Mouse (Mus musculus): ENCODE results near the gene Nkx1-2. TPM values are rescaled to one million over a fixed set of nuclear protein-coding genes. Genes with fewer than 3 reads are reported as not detected.

The Nkx1-2 gene
- polyA plus RNA-seq, 1 experiment from 2014 or later: 1.4 TPM

DNA sequence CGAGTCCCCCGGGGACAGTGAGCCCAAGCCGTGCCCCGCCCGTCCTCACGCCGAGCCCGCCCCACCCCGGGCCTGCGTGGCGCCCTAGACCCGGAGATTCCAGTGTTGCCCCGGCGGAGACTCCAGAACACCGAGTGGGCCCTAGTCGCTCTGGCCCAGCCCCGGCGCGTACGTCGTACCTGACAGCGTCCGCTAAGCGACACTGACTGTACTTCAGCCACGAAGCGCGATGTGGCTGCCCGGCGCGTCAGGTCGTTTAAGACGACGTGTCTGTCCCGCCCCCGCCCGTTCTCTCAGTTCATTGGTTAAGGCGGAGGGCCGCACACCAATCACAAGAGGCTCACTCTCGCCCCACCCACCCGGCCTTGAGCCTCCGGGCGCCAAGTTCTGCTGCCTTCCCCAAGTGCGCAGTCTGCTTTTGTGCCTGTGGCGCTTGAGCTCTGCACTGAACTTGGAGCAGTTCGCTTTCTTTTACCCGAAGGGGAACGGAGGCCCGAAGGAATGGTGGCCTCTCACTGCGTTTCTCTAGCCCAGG is 23.3 kb downstream of the Nkx1-2 start, which contains the start of gene Oat:
Gene Oat, minus strand, starts transcription at position 283 of the 535 bp plus-strand sequence.
- H3K9ac ChIP-seq: peak within 1 kb of the TSS; percentile 68
- peak within 1 kb of the TSS; percentile 76 for H3K27ac ChIP-seq
- ATAC-seq (ENCODE audit: low FRiP score, low read depth): peak; percentile 98
- under 1% methylated on average over 49 of the region's 49 CpGs for WGBS
- H3K4me1 ChIP-seq: peaks cover 4% of the 10 kb centered on the region; the same call in 1 of the 2 replicates
- peak within 1 kb of the TSS; percentile 74 for H3K4me2 ChIP-seq (replicated peaks)
- no peaks in the 10 kb centered on the region for H3K9me3 ChIP-seq
- peak within 1 kb of the TSS; percentile 66 for H3K4me3 ChIP-seq
- H3K36me3 ChIP-seq: no peaks in the 10 kb centered on the region
- H3K27me3 ChIP-seq (replicated peaks): 0 out of 2 replicates have a peak, but pooled peaks cover 4% of the 10 kb centered on the region

DNA sequence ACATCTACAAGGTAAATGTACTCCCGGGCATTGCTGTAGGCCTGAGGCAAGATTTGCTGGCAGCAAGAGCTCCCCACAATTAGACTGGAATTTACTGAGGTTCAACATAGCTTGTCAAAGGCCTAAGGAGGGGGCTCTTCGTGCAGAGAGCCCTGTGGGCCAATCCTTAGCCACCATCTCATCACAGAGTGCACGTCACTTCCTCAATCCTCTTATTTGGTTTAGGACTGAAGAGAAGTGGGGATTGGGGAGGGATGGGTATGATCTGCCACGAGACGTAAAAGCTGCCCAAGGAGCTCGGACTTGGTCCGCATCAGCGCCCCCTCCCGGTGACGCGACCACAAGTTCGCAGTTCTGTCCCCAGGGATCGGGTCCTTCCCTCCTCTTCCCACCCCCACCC is 23.8 kb downstream of the Nkx1-2 start:
- peak; percentile 93 for ATAC-seq (ENCODE audit: low FRiP score, low read depth)
- H3K9me3 ChIP-seq: no peaks in the 10 kb centered on the region
- peak overlapping the region; percentile 66 for H3K4me3 ChIP-seq
- H3K9ac ChIP-seq: peak overlapping the region; percentile 68
- under 1% methylated on average over 13 of the region's 13 CpGs for WGBS
- H3K4me1 ChIP-seq: peaks cover 4% of the 10 kb centered on the region; the same call in 1 of the 2 replicates
- H3K27ac ChIP-seq: no peak overlapping the region
- no peaks in the 10 kb centered on the region for H3K36me3 ChIP-seq
- H3K27me3 ChIP-seq (replicated peaks): 0 out of 2 replicates have a peak, but pooled peaks cover 4% of the 10 kb centered on the region
- H3K4me2 ChIP-seq (replicated peaks): peak overlapping the region; percentile 74

DNA sequence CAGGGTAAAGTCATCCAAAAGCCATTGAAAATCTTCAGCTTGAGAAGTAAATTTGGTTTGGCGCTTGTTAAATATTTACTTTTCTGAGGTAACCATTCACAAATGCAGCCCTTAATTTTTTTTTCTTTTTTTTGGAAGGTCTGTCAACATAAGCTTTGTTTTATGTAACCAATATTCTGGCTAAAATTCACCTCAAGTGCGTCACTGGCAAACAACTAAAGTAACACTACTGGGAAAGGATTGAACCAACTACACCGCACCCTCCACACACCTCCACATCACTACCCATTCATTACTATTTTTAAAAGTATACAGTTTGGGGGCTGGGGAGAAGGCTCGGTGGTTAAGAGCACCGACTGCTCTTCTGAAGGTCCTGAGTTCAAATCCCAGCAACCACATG is 24.8 kb downstream of the Nkx1-2 start:
- 0 out of 2 replicates have a peak, but pooled peaks cover 4% of the 10 kb centered on the region for H3K27me3 ChIP-seq (replicated peaks)
- H3K36me3 ChIP-seq: peaks cover 2% of the 10 kb centered on the region; the same call in 1 of the 2 replicates
- no peak overlapping the region for H3K4me2 ChIP-seq (replicated peaks)
- H3K9ac ChIP-seq: no peak overlapping the region
- no peak overlapping the region for H3K4me3 ChIP-seq
- ATAC-seq (ENCODE audit: low FRiP score, low read depth): no peak
- WGBS: 96% methylated on average over 5 of the region's 5 CpGs
- no peak overlapping the region for H3K27ac ChIP-seq
- no peaks in the 10 kb centered on the region for H3K9me3 ChIP-seq
- H3K4me1 ChIP-seq: peaks cover 4% of the 10 kb centered on the region; the same call in 1 of the 2 replicates

DNA sequence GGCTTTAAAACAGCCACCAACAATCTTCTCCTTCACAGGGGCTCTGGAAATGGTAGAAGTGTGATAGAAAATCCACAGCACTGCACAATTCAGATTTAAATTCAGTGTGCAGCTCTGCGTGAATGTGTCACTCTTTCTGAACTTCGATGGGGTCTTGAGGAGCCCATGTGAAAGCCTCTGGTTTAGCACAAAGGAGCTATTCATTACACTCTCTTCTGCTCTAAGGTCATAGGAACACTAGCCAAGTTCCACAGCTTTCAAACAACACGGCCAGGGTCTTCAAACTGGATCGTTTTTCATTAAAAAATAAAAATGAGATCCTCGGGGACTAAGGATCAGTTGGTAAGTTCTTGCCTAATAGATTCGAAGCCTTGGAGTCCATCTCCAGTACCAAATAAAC is 26.2 kb downstream of the Nkx1-2 start:
- H3K4me2 ChIP-seq (replicated peaks): no peak overlapping the region

DNA sequence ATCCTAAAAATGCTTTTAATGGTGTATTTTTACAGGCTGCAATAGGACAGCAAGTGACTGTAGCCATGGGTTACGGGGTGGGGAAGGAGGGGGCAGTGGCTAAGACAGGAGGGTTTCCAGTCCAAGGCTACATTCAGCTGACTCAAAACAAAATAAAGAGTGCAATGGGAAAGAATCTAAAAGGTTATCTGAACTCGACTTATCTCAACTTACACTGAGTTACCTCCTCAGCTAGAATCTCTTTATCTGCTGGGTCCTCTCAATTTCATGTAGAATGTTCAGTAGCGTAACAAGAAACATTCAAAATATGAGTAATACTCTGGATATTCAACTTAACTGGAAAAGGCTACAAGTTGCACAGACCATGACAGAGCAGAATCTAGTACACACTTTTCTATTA is 26.7 kb downstream of the Nkx1-2 start:
- H3K9me3 ChIP-seq: no peaks in the 10 kb centered on the region
- 74% methylated on average over 3 of the region's 3 CpGs for WGBS
- H3K4me3 ChIP-seq: no peak overlapping the region
- H3K9ac ChIP-seq: no peak overlapping the region
- peaks cover 4% of the 10 kb centered on the region; the same call in 1 of the 2 replicates for H3K4me1 ChIP-seq
- H3K4me2 ChIP-seq (replicated peaks): no peak overlapping the region
- H3K27ac ChIP-seq: no peak overlapping the region
- ATAC-seq (ENCODE audit: low FRiP score, low read depth): no peak
- H3K36me3 ChIP-seq: peaks cover 3% of the 10 kb centered on the region; the same call in 1 of the 2 replicates
- 0 out of 2 replicates have a peak, but pooled peaks cover 4% of the 10 kb centered on the region for H3K27me3 ChIP-seq (replicated peaks)

More for the DNA sequence above, 26.2 kb downstream of the Nkx1-2 start:
- Histone ChIP-seq H3K27me3 (replicated peaks) (0 out of 2 replicates have a peak, but pooled peaks cover 4% of the 10 kb centered on the region), H3K4me1 (peaks cover 4% of the 10 kb centered on the region; the same call in 1 of the 2 replicates), H3K9me3 (no peaks in the 10 kb centered on the region), H3K27ac (no peak overlapping the region), H3K9ac (no peak overlapping the region), H3K36me3 (peaks cover 3% of the 10 kb centered on the region; the same call in 1 of the 2 replicates), H3K4me3 (no peak overlapping the region)
- ATAC-seq (ENCODE audit: low FRiP score, low read depth): no peak
- 41% methylated on average over 6 of the region's 6 CpGs for WGBS

DNA sequence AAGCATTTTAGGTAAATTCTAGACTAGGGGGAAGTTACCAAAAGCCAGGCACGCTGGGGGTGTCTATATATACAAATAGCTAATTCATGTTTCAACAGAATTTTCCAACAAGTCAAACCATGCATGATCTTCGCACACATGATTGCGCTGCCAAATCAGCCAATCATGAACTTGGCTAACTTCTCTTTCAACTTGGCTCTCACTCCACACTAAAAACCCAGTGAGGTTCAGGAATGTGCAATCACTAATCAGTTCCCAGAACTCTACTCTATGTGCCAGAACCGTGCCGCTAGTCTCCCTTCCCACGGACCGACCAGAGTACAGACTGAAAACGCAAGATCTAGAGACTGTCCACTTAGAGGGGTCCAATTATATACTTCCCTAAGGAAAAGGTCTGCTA is 28.0 kb downstream of the Nkx1-2 start:
- no peak for ATAC-seq (ENCODE audit: low FRiP score, low read depth)
- Histone ChIP-seq H3K27ac (no peak overlapping the region), H3K9ac (no peak overlapping the region), H3K4me2 (replicated peaks) (no peak overlapping the region), H3K4me1 (peaks cover 4% of the 10 kb centered on the region; the same call in 1 of the 2 replicates), H3K36me3 (peaks cover 3% of the 10 kb centered on the region; the same call in 1 of the 2 replicates), H3K27me3 (replicated peaks) (no peaks in the 10 kb centered on the region), H3K9me3 (no peaks in the 10 kb centered on the region), H3K4me3 (no peak overlapping the region)
- 86% methylated on average over 8 of the region's 8 CpGs for WGBS

DNA sequence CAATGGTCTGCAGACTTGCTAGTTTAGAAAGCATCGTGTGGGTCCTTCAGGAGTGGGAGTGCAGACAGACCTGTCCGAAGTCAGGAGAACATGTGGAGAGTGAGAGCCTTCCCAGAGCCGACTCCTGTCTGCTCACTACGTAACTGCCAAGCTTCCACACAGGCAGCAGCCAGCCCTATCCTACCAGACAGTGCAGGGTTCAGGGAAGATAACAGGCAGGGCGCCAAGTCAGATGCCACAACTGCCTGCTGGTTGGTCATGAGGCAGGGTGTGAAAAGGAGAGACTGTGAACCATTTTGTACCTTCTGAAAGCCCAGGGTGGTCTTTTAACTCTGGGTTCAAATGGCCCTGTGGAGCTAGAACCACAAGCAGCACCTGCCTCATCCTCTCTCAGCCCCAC is 29.4 kb downstream of the Nkx1-2 start:
- Histone ChIP-seq H3K9me3 (no peaks in the 10 kb centered on the region), H3K4me3 (no peak overlapping the region), H3K27me3 (replicated peaks) (no peaks in the 10 kb centered on the region), H3K4me1 (0 out of 2 replicates have a peak, but pooled peaks cover 4% of the 10 kb centered on the region), H3K4me2 (replicated peaks) (no peak overlapping the region), H3K27ac (no peak overlapping the region), H3K36me3 (peaks cover 6% of the 10 kb centered on the region; the same call in 1 of the 2 replicates), H3K9ac (no peak overlapping the region; the same call in 1 of the 2 replicates)
- WGBS: 86% methylated on average over 5 of the region's 5 CpGs
- no peak for ATAC-seq (ENCODE audit: low FRiP score, low read depth)

DNA sequence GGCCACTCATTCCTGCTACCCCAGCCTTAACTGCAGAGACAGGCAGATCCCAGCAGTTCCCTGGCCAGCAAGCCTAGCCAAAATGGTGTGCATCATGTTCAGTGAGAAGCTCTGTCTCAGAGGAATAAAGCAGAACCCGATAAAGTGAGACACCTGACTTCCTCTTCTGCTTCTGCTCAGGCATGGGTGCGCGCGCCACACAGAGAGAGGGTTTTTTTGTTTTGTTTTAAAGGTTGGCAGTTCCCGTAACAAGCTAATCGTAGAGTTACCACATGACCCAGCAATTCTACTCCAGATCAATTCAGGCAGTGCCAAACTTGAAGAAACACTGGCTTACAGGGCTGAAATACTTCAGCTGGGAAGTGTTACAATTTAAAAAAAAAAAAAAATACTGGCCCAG is 30.6 kb downstream of the Nkx1-2 start:
- H3K9ac ChIP-seq: no peak overlapping the region
- ATAC-seq (ENCODE audit: low FRiP score, low read depth): no peak
- no peaks in the 10 kb centered on the region for H3K9me3 ChIP-seq
- no peak overlapping the region for H3K4me3 ChIP-seq
- H3K4me2 ChIP-seq (replicated peaks): no peak overlapping the region
- WGBS: 97% methylated on average over 6 of the region's 6 CpGs
- H3K36me3 ChIP-seq: peaks cover 15% of the 10 kb centered on the region; the same call in 1 of the 2 replicates
- H3K4me1 ChIP-seq: 0 out of 2 replicates have a peak, but pooled peaks cover 4% of the 10 kb centered on the region
- no peak overlapping the region for H3K27ac ChIP-seq
- no peaks in the 10 kb centered on the region for H3K27me3 ChIP-seq (replicated peaks)

DNA sequence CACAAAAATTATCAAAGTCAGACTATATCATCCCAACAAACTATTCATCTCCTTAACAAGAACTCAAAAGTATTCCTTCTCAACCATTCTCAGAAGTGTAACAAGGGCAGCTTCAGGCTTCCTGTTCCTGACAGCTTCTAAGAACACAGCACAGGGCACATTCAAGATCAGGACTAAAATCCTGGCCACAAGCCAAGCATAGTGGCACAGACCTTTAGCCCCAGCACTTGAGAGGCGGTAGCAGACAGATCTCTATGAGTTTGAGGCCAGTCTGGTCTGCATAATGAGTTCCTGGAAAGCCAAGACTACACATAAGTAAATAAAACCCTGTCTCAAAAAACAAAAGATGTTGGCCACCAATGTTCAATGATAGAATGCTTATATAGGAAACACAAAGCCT is 33.6 kb downstream of the Nkx1-2 start:
- H3K9ac ChIP-seq: no peak overlapping the region
- no peaks in the 10 kb centered on the region for H3K4me1 ChIP-seq
- no peak overlapping the region for H3K27ac ChIP-seq
- peaks cover 40% of the 10 kb centered on the region for H3K36me3 ChIP-seq
- no peak for ATAC-seq (ENCODE audit: low FRiP score, low read depth)
- H3K4me2 ChIP-seq (replicated peaks): no peak overlapping the region
- H3K9me3 ChIP-seq: no peaks in the 10 kb centered on the region
- WGBS: 64% methylated on average over 1 of the region's 1 CpGs
- no peak overlapping the region for H3K4me3 ChIP-seq
- H3K27me3 ChIP-seq (replicated peaks): no peaks in the 10 kb centered on the region

DNA sequence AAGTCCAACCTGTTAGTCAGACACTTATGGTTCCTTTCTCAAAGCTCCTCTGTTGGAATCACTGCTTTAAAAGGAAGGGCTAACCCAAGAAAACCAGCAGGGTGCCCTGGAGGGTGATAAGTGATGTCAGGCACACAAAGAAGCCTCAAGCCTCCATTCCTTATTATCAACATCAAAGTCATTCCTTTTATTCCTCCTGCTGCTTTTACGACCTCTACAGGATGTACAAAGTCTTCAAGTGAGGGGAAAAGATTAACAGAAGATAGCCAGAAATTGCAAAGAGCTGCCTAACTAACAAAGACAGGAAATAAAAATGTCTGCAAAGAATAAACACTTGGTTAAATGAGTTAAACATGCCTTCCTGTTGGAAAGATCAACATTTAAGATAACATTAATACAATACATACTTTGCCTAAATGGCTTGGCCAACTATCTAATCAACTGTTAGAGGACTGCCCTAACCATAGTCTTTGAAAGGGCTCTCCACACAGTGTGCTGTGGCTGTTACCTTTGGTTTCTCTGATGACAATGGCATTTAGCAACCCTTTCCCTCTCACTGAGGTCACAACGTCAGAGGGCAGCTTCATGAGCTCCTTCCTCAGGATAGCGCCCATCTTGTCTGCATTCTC is 40.2 kb downstream of the Nkx1-2 start:
- H3K4me1 ChIP-seq: no peaks in the 10 kb centered on the region
- H3K27me3 ChIP-seq (replicated peaks): no peaks in the 10 kb centered on the region
- H3K9me3 ChIP-seq: no peaks in the 10 kb centered on the region
- H3K27ac ChIP-seq: no peak overlapping the region
- 22% methylated on average over 3 of the region's 3 CpGs for WGBS
- H3K36me3 ChIP-seq: peaks cover 56% of the 10 kb centered on the region
- H3K4me3 ChIP-seq: no peak overlapping the region
- no peak for ATAC-seq (ENCODE audit: low FRiP score, low read depth)
- H3K9ac ChIP-seq: no peak overlapping the region
- H3K4me2 ChIP-seq (replicated peaks): no peak overlapping the region

DNA sequence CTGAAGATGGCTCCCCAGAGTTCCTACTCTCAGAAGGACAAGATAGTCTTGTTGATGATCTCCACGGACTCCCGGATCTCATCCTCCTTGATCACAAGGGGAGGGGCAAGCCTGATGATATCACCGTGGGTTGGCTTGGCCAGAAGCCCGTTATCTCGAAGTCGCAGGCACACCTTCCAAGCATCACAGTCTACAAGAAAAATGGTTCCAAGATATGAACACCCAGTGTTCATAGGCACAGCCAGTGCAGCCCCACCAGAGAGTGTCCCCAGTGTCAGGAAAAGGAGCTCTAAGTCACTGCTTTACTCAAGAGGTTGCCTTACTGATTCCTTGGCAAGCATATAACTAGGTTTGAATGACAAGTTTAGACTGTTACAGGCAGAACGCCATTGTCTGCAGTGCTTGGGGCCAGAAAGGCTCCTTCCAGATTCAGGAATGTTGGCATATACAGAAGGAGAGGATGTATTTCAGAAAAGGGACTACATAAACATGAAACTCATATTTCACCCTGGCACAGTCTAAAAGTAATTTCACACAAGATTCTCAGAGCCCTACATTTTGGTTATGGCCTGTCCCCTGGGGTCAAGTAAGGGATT is 41.2 kb downstream of the Nkx1-2 start:
- no peak for ATAC-seq (ENCODE audit: low FRiP score, low read depth)
- H3K36me3 ChIP-seq: peaks cover 49% of the 10 kb centered on the region
- WGBS: 89% methylated on average over 7 of the region's 7 CpGs

DNA sequence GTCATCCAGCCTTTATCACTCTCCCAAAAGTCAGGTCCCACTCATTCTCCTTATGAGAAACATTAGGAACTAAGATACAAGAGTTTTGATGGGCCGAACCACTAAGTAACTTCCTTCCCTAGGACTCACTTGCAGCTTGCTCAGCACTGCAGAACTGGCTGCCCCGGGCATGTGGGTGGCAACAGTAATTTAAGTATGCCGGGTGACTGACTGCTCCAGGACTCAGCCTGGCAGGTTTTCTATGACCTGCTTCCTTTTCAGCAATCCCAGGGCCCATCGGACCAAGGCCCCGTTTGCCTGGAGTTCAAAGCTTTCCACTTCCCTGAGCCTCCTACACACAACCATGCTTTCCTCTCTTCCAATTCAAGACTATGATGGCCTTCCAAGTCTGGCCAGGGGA is 42.9 kb downstream of the Nkx1-2 start:
- peaks cover 35% of the 10 kb centered on the region for H3K36me3 ChIP-seq
- H3K4me1 ChIP-seq: no peaks in the 10 kb centered on the region
- H3K9ac ChIP-seq: no peak overlapping the region
- H3K27me3 ChIP-seq (replicated peaks): no peaks in the 10 kb centered on the region
- 73% methylated on average over 5 of the region's 5 CpGs for WGBS
- no peak for ATAC-seq (ENCODE audit: low FRiP score, low read depth)
- H3K9me3 ChIP-seq: no peaks in the 10 kb centered on the region
- H3K4me3 ChIP-seq: no peak overlapping the region
- H3K4me2 ChIP-seq (replicated peaks): no peak overlapping the region
- H3K27ac ChIP-seq: no peak overlapping the region

More for the DNA sequence above, 41.2 kb downstream of the Nkx1-2 start:
- Histone ChIP-seq H3K27me3 (replicated peaks) (no peaks in the 10 kb centered on the region), H3K4me3 (no peak overlapping the region), H3K27ac (no peak overlapping the region), H3K9me3 (no peaks in the 10 kb centered on the region), H3K4me2 (replicated peaks) (no peak overlapping the region), H3K4me1 (no peaks in the 10 kb centered on the region), H3K9ac (no peak overlapping the region)

Measured in neural tube, embryonic 12.5 days (tissue).